Mouse (Mus musculus) left cerebral cortex, postnatal 25 days (tissue): ENCODE data around the gene Wnt4. TPM values are rescaled to one million over a fixed set of nuclear protein-coding genes. Genes with fewer than 3 reads are reported as not detected.

Experiments used
- DNase-seq, 2 experiments: peaks; one replicate each; pipeline ENCODE4 v3.0.0; 2022; ENCODE audit warnings: low spot score in 2 of 2, mixed read lengths in 1 of 2
- intact Hi-C: fragments of 180-260 bp; cut with DNase I; formaldehyde crosslinking; loops from one replicate; pipeline ENCODE4 v1.15.1; 2025
- total RNA-seq, 2 experiments: library from RNA; stranded (reverse); gene quantifications; 2 replicates each; pipeline ENCODE4 v1.2.3; 2021

Gene Wnt4
- total RNA-seq, 2 experiments from 2014 or later, result 12.3 to 15.3 TPM

- intact Hi-C loops, result loop anchor here (10.0 kb wide), 1 partner anchor 409 kb away; the partner anchor contains the start of genes C1qa and C1qc
These were observed 26.8 kb downstream of the Wnt4 start for GRCm38 (mm10) chr4:137304106-137304505.

GRCm38 (mm10) chr4:137305066-137305465, 27.8 kb downstream of the Wnt4 start:
- intact Hi-C loops, result loop anchor here (10.0 kb wide), 1 partner anchor 410 kb away; the partner anchor contains the start of genes C1qa and C1qc
- DNase-seq, result no peak

More at GRCm38 (mm10) chr4:137304106-137304505, 26.8 kb downstream of the Wnt4 start:
- peak in 1 of 2 experiments; percentile 63 for DNase-seq

DNA sequence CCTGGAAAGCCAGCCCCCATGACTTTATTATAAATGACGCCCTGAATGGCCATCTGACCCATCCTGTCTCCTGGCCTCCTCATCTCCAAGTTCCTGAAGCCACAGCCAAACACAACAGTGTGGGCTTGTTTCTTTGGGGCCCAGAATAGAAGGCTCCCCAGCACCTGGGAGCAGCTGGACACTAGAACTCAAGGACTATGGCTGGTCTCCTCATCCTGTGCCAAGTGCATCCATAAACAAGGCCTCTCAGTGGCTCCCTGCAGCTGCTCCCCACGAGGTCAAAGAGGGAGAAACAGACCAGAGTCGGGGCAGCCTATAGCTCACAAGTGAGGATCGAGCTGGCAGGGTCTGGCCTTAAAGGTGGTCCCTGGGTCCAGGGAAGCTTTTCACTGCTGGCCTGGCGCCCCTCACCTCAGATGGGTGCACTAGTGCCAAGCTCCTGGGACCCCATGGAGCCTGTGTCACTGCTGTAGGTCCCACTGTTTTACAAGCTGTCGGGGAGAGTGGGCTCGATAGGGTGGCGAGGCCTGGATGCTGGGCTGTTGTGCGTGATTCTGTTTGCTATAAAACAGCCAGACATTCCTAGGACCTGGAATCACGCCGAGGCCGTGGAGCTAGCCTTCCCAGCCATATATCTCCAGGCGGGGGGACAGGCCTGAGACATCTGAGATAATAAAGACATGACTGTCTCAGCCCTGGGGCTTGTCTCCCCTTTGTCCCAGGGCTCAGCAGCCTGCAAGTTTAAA, 28.7 kb downstream of the Wnt4 start:
- intact Hi-C loops, result loop anchor here (10.0 kb wide), 1 partner anchor 411 kb away; the partner anchor contains the start of genes C1qa and C1qc
- no peak for DNase-seq

DNA sequence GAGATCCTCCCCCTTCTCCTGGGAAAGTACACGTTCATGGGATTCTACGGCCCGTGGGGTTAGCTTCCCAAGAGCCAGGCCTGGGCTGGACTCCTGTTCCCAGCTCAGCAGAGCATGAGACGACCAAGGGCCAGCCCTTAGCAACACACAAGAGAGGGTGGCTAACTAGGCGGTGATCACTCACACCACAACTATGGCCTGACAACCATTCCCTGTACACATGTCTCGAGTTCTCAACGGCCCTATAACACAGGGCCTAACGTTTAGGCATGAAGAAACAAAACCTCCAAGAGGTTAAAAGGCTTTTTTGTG, 29.2 kb downstream of the Wnt4 start:
- intact Hi-C loops, result loop anchor here (10.0 kb wide), 1 partner anchor 412 kb away; the partner anchor contains the start of genes C1qa and C1qc
- no peak for DNase-seq

GRCm38 (mm10) chr4:137306991-137307706, 29.9 kb downstream of the Wnt4 start:
- DNase-seq, result no peak
- intact Hi-C loops, result loop anchor here (10.0 kb wide), 1 partner anchor 412 kb away; the partner anchor contains the start of genes C1qa and C1qc

DNA sequence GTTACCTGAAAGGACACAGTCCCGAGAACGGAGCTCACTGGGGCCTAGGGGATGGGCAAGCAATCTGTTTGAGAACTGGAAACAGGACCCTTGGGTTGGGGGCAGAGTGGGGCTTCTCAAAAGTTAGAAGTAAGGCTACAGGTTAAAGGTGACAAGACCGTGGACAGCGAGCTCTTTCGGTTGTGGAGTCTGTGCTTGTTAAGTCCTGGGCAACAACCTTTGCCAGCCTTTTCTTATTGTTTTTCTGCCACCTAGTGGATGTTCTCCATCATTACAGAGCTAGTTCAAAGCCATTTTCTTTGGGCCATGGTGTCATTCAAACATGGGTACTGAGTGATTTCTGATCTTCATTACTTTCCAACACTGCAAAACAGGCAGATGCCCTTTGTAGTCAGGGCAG, 31.1 kb downstream of the Wnt4 start:
- intact Hi-C loops, result loop anchor here (1.0 to 10.0 kb wide), 3 partner anchors 144 to 414 kb away; partner anchors contain the start of genes C1qa and C1qc
- peak in 1 of 2 experiments; percentile 68 for DNase-seq

DNA sequence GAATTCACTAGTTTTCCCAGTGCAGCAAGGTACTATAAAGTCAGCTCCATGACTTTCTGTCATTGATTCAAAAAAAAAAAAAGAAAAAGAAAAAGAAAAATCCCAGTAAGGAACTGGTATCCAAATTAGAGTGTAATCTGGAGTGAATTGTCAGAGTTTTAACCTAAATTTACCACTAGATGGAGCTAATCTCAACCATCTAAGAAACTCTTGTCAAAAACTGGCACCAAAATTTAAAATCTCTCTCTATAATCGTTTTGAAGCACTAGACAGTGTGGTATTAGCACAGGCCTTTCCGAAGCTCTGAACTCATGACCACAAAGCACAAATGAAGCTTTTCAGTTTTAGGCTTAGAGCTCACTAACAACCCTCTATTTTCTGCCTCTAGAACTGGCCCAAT, 36.2 kb downstream of the Wnt4 start:
- intact Hi-C loops, result no loop called here
- no peak for DNase-seq

DNA sequence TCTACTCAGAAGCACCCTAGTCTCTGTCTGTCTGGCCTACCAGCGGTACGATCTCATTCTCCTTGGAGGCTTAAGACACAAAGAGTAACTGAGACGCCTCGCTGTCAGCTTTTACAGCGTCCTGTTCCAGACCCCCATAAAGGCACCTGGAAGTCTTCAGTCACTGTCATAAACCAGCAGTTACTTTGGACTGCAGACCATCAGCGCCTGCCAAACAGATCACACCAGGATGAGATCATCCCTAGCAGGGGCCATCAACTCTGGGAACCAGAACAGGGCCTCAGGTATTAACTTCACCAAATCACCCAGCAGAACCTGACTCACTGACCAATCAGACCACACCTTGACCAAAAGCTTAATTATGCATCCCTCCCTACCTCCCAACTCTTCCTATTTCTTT, 37.3 kb downstream of the Wnt4 start:
- intact Hi-C loops, result no loop called here
- no peak for DNase-seq

- DNase-seq, result no peak
- intact Hi-C loops, result loop anchor here (5.0 kb wide), 1 partner anchor 72 kb away; no protein-coding TSS in a partner anchor
These were observed 37.8 kb downstream of the Wnt4 start for GRCm38 (mm10) chr4:137315061-137315460.

GRCm38 (mm10) chr4:137316027-137316770, 38.9 kb downstream of the Wnt4 start:
- intact Hi-C loops, result loop anchor here (5.0 kb wide), 1 partner anchor 71 kb away; no protein-coding TSS in a partner anchor
- no peak for DNase-seq

- no peak for DNase-seq
- intact Hi-C loops, result no loop called here
These were observed 47.6 kb downstream of the Wnt4 start for GRCm38 (mm10) chr4:137324926-137325325.

GRCm38 (mm10) chr4:137326494-137326893, 49.2 kb downstream of the Wnt4 start:
- intact Hi-C loops, result no loop called here
- no peak for DNase-seq

GRCm38 (mm10) chr4:137332051-137332450, 54.8 kb downstream of the Wnt4 start:
- intact Hi-C loops, result no loop called here

GRCm38 (mm10) chr4:137336468-137336867, 59.2 kb downstream of the Wnt4 start:
- intact Hi-C loops, result no loop called here
- DNase-seq, result no peak

More at GRCm38 (mm10) chr4:137332051-137332450, 54.8 kb downstream of the Wnt4 start:
- no peak for DNase-seq

DNA sequence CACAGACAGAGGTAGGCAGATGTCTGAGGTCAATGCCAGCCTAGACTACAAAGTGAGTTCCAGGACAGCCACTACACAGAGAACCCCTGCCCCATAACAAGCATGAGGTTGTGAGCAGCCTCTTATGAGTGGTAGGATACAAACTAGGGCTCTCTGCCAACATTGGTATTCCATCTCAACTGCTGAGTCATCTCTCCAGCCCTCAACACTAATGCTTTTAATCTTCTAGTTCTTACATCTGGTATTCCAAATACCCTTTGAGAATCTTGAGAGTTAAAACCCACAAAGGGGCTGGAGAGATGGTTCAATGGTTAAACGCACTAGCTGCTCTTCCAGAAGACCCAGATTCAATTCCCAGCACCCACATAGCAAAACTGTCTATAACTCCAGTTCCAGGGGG, 62.1 kb downstream of the Wnt4 start:
- intact Hi-C loops, result no loop called here
- DNase-seq, result peak in 1 of 2 experiments; percentile 17

DNA sequence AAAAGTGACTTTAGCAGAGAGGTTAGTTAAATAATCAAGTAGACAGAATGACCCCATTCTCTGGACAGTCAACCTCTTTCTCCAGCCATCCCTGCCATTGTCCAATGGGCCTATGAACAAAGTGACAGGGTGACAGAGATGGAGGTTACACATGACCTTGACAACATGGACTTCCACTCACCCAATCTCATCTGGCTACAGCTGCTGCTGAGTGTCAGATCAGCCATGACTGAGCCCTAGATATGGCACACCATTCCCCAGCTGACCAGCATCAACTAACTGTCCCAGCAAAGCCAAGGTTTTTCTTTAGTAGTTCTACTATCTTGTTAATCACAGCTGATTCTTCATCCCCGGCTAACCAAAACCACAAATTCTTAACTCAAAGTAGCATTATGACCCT, 65.5 kb downstream of the Wnt4 start:
- intact Hi-C loops, result no loop called here
- no peak for DNase-seq

DNA sequence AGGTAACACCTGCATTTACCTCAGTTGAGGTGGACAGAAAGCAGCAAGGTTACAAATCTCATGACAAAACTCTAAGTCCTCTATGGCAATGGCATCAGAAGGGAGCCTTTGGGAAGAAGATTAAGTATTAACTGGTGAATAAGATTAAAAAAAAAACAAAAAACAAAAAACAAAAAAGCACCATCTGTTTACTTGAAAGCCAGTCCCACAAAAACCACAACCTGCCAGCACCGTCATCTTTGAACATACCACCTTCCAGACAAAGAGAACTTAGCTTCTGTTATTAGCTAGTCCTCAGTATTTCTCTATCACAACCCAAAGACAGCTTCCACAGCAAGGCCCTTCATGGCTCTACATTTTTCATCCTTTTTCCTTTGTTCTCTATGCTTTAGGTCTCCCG, 67.8 kb downstream of the Wnt4 start:
- intact Hi-C loops, result loop anchor here (5.0 kb wide), 1 partner anchor 42 kb away; no protein-coding TSS in a partner anchor
- no peak for DNase-seq

GRCm38 (mm10) chr4:137345790-137346189, 68.5 kb downstream of the Wnt4 start:
- DNase-seq, result no peak
- intact Hi-C loops, result loop anchor here (5.0 kb wide), 1 partner anchor 42 kb away; no protein-coding TSS in a partner anchor
